Mouse (Mus musculus): ENCODE data around the gene Ptprcap. TPM values are rescaled to one million over a fixed set of nuclear protein-coding genes. Genes with fewer than 3 reads are reported as not detected.
A peak's percentile ranks its signal among the peaks of the same experiment; 100 is the strongest.

Ptprcap gene
- total and polyA plus RNA-seq, 2 experiments from 2014 or later = 0.28 to 0.38 TPM

DNA sequence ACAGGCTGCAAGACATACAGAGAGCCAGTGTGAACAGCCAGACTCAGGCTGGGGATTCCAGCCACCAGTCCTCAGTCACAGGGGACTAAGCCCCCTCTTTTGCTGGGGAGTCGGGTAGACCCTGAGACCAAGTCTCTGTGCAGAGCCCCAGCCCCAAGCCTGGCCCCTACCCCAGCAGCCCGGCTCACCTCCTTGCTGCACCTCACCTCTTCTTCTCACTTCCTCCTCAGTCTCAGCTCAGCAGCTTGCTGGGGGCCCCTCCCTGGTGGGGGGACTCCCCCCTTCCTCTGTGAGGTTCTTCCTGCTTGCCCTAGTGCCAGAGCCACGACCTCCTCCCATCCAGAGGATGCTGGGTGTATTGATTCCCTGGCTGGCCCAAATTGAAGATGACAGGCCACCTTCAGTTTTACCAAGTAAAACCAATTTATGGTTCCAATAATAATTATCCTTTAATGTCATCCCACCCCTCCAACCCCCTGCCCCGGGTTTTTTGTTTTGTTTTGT is 37.5 kb downstream of the Ptprcap start, which contains the start of gene Tbc1d10c:
Tbc1d10c (minus strand) TSS at position 454 of the 504 bp plus-strand sequence.
- Histone ChIP-seq H3K9me3 (ENCODE audit: low read length) (no peaks in the 10 kb centered on the region), H3K4me1 (ENCODE audit: insufficient read depth, low read length) (peaks cover 10% of the 10 kb centered on the region), H3K4me2 (ENCODE audit: low read depth, low read length, poor library complexity, severe bottlenecking) (peak within 1 kb of the TSS; percentile 88), H3K36me3 (ENCODE audit: insufficient read depth, low read length) (peaks cover 20% of the 10 kb centered on the region; the same call in 1 of the 2 replicates), H3K27me3 (ENCODE audit: insufficient read depth, low read length) (no peaks in the 10 kb centered on the region), H3K9ac (replicated peaks; ENCODE audit: low read length, poor library complexity, severe bottlenecking) (peak within 1 kb of the TSS; percentile 100), H3K27ac (ENCODE audit: low read depth, low read length) (peak within 1 kb of the TSS; percentile 94), H3K4me3 (ENCODE audit: low read depth, low read length) (peak within 1 kb of the TSS; percentile 94)
- 67% methylated on average over 4 of the region's 4 CpGs for WGBS
- DNase-seq (ENCODE audit: low spot score) (no peak), ATAC-seq (ENCODE audit: low FRiP score) (no peak)
- no peak for TF ChIP-seq CTCF (IDR thresholded peaks at IDR 0.05)

DNA sequence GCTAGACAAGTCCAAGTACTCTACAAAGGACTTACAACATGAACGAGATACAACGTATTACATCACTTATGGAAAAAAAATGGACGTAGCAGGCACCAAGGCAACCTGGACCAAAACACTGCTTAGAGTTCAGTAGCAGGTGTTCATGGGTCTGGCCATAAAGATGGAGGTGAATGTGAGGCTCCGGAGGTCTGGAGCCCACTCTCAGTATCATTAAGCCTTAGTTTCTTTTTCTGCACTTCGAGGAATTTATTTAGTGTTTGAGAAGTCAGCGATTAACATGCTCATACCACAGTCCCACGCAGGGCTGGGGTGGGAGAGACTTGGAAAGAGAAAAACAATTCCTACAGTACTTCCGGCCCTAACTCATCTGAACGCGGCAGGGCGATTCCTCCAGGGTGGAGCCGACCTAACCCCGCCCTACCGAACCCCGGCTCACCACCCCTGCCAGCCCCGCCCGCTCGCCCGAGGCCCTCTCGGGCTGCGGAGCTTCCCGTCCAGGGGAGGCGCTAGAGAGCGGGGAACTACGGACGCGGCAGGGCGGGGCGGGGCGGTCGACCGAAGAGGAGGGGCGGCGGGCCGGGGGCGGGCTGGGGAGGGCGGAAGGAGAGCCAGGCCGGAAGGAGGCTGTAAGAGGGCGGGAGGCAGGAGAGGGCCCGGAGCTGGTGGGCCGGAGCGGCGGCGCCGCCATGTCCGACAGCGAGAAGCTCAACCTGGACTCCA is 38.3 kb downstream of the Ptprcap start, which contains the start of gene Ppp1ca:
Ppp1ca (plus strand) TSS at position 538 of the 723 bp plus-strand sequence.
- Histone ChIP-seq H3K9ac (replicated peaks; ENCODE audit: low read length, poor library complexity, severe bottlenecking) (peak within 1 kb of the TSS; percentile 100), H3K4me2 (ENCODE audit: low read depth, low read length, poor library complexity, severe bottlenecking) (peak within 1 kb of the TSS; percentile 88), H3K4me3 (ENCODE audit: low read depth, low read length) (peak within 1 kb of the TSS; percentile 94), H3K4me1 (ENCODE audit: insufficient read depth, low read length) (peaks cover 10% of the 10 kb centered on the region), H3K36me3 (ENCODE audit: insufficient read depth, low read length) (peaks cover 28% of the 10 kb centered on the region), H3K27me3 (ENCODE audit: insufficient read depth, low read length) (no peaks in the 10 kb centered on the region), H3K9me3 (ENCODE audit: low read length) (no peaks in the 10 kb centered on the region), H3K27ac (ENCODE audit: low read depth, low read length) (peak within 1 kb of the TSS; percentile 94)
- peak; percentile 81 for TF ChIP-seq CTCF (IDR thresholded peaks at IDR 0.05)
- DNase-seq (ENCODE audit: low spot score) = peak; percentile 90
- ATAC-seq (ENCODE audit: low FRiP score) = peak; percentile 88
- WGBS = 6% methylated on average over 29 of the region's 47 CpGs

DNA sequence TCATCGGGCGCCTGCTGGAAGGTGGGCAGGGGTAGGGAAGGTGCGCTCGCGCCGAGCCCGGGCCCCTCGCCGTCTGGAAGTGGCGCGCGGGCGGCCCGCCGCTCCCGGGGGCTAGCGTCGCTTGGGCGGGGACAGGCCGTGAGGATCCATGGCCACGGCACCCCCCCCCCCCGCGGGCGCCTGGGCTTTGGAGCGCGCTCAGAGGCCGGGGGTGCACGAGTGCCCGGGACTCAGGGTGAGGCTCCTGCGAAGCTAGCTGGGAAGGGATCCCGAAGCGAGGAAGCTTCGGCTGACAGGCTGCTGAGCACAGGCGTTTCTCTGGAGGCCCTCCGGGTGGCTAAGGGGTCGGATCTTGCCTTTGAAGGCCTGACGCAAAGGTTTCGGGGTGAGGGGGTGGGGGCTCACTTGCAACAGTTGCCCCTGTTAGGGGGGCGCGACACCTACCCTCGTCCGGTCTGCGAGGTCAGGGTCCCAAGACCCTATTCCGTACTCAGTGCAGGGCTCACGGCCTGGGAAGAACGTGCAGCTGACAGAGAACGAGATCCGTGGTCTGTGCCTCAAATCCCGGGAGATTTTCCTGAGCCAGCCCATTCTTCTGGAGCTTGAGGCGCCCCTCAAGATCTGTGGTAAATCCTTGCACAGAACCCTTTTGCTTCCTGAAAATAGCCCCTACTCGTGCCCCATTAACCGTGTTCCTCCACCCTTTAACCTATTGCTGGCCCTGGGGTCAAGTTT is 39.0 kb downstream of the Ptprcap start:
- peaks cover 10% of the 10 kb centered on the region for H3K4me1 ChIP-seq (ENCODE audit: insufficient read depth, low read length)
- TF ChIP-seq CTCF (IDR thresholded peaks at IDR 0.05) = no peak
- DNase-seq (ENCODE audit: low spot score) = peak; percentile 58
- H3K27ac ChIP-seq (ENCODE audit: low read depth, low read length) = peak overlapping the region; percentile 94
- peaks cover 36% of the 10 kb centered on the region for H3K36me3 ChIP-seq (ENCODE audit: insufficient read depth, low read length)
- peak overlapping the region; percentile 94 for H3K4me3 ChIP-seq (ENCODE audit: low read depth, low read length)
- under 1% methylated on average over 48 of the region's 52 CpGs for WGBS
- H3K9ac ChIP-seq (replicated peaks; ENCODE audit: low read length, poor library complexity, severe bottlenecking) = peak overlapping the region; percentile 100
- H3K27me3 ChIP-seq (ENCODE audit: insufficient read depth, low read length) = no peaks in the 10 kb centered on the region
- peak; percentile 44 for ATAC-seq (ENCODE audit: low FRiP score)
- H3K4me2 ChIP-seq (ENCODE audit: low read depth, low read length, poor library complexity, severe bottlenecking) = peak overlapping the region; percentile 88
- no peaks in the 10 kb centered on the region for H3K9me3 ChIP-seq (ENCODE audit: low read length)

DNA sequence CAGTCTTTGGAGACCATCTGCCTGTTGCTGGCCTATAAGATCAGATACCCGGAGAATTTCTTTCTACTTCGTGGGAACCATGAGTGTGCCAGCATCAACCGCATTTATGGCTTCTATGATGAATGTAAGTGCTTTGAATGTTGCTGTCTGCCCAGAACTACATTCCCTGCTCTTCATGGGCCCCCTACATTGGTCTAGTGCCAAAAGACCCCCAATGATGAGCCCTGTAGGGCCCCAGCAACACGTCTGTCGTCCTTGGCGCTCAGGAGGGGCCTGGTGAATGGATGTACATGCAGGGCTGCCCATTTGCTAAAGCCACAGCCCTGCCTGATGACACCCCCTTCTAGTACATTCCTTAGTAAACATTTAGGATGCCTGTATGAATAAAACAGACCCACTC is 39.7 kb downstream of the Ptprcap start:
- H3K4me1 ChIP-seq (ENCODE audit: insufficient read depth, low read length) = peaks cover 10% of the 10 kb centered on the region
- no peaks in the 10 kb centered on the region for H3K9me3 ChIP-seq (ENCODE audit: low read length)
- H3K27me3 ChIP-seq (ENCODE audit: insufficient read depth, low read length) = no peaks in the 10 kb centered on the region
- H3K9ac ChIP-seq (replicated peaks; ENCODE audit: low read length, poor library complexity, severe bottlenecking) = peak overlapping the region; percentile 100
- peak overlapping the region; percentile 94; the same call in 1 of the 2 replicates for H3K27ac ChIP-seq (ENCODE audit: low read depth, low read length)
- 51% methylated on average over 6 of the region's 6 CpGs for WGBS
- TF ChIP-seq CTCF (IDR thresholded peaks at IDR 0.05) = no peak
- H3K4me2 ChIP-seq (ENCODE audit: low read depth, low read length, poor library complexity, severe bottlenecking) = peak overlapping the region; percentile 88
- H3K36me3 ChIP-seq (ENCODE audit: insufficient read depth, low read length) = peaks cover 36% of the 10 kb centered on the region
- DNase-seq (ENCODE audit: low spot score) (no peak), ATAC-seq (ENCODE audit: low FRiP score) (no peak)
- peak overlapping the region; percentile 94 for H3K4me3 ChIP-seq (ENCODE audit: low read depth, low read length)

DNA sequence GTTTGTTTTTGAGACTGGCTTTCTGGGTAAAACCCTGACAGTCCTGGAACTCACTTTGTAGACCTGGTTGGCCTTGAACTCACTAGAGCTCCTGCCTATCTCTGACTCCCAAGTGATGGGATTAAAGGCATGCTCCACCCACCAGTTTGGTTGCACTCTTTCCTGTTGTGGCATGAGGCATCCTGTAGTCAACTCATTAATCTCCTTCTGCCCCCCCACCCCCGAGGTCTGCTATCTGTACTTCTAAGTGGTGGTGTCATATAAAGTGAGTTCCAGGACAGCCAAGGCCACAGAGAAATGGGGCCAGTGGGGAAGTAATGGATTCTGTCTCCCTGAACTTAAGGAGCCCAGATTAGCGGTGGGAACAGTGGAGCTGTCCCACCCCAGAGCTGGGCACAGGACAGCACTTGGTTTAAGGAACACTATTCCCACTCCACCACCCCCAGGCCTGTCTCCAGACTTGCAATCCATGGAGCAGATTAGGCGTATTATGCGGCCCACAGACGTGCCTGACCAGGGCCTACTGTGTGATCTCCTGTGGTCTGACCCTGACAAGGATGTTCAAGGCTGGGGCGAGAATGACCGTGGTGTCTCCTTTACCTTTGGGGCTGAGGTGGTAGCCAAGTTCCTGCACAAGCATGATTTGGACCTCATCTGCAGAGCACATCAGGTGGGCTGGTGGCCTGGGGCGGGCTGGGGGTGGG is 40.8 kb downstream of the Ptprcap start:
- no peak overlapping the region for H3K4me2 ChIP-seq (ENCODE audit: low read depth, low read length, poor library complexity, severe bottlenecking)
- 90% methylated on average over 8 of the region's 8 CpGs for WGBS
- H3K36me3 ChIP-seq (ENCODE audit: insufficient read depth, low read length) = peaks cover 38% of the 10 kb centered on the region
- no peak overlapping the region for H3K27ac ChIP-seq (ENCODE audit: low read depth, low read length)
- DNase-seq (ENCODE audit: low spot score) (no peak), ATAC-seq (ENCODE audit: low FRiP score) (no peak)
- H3K9me3 ChIP-seq (ENCODE audit: low read length) = no peaks in the 10 kb centered on the region
- H3K27me3 ChIP-seq (ENCODE audit: insufficient read depth, low read length) = no peaks in the 10 kb centered on the region
- TF ChIP-seq CTCF (IDR thresholded peaks at IDR 0.05) = no peak
- no peak overlapping the region for H3K9ac ChIP-seq (replicated peaks; ENCODE audit: low read length, poor library complexity, severe bottlenecking)
- no peak overlapping the region for H3K4me3 ChIP-seq (ENCODE audit: low read depth, low read length)
- H3K4me1 ChIP-seq (ENCODE audit: insufficient read depth, low read length) = peaks cover 10% of the 10 kb centered on the region

Measured in midbrain, postnatal 0 days (tissue).